Mouse (Mus musculus) hindbrain, embryonic 12.5 days (tissue): ENCODE measurements around the gene Dzip1l. TPM values are rescaled to one million over a fixed set of nuclear protein-coding genes. Genes with fewer than 3 reads are reported as not detected.

Experiments used
- ATAC-seq: fragments of 200-750 bp; cut with Nextera tagmentation; 2 replicates; pipeline ENCODE4 v1.8.0; 2017; ENCODE audit warnings: moderate TSS enrichment; ENCODE audit not compliant: low FRiP score
- H3K27ac ChIP-seq: fragments of 300-500 bp; sonication (generic); 2 replicates; pipeline ENCODE4 v1.5.1; 2016; ENCODE audit warnings: mild to moderate bottlenecking
- H3K27me3 ChIP-seq: fragments of 300-500 bp; sonication (generic); 2 replicates; pipeline ENCODE4 v1.6.1; 2016; ENCODE audit warnings: mild to moderate bottlenecking
- H3K36me3 ChIP-seq: fragments of 300-500 bp; sonication (generic); 2 replicates; pipeline ENCODE4 v1.6.1; 2016; ENCODE audit warnings: mild to moderate bottlenecking
- H3K4me1 ChIP-seq: fragments of 300-500 bp; sonication (generic); 2 replicates; pipeline ENCODE4 v1.6.1; 2016
- H3K4me2 ChIP-seq: fragments of 300-500 bp; sonication (generic); replicated peaks from 2 replicates; pipeline ENCODE4 v1.6.1; 2016; ENCODE audit warnings: mild to moderate bottlenecking
- H3K4me3 ChIP-seq: fragments of 300-500 bp; sonication (generic); 2 replicates; pipeline ENCODE4 v1.5.1; 2016; ENCODE audit warnings: mild to moderate bottlenecking
- H3K9ac ChIP-seq: fragments of 300-500 bp; sonication (generic); 2 replicates; pipeline ENCODE4 v1.6.1; 2016; ENCODE audit warnings: mild to moderate bottlenecking, moderate library complexity
- H3K9me3 ChIP-seq: fragments of 300-500 bp; sonication (generic); replicated peaks from 2 replicates; pipeline ENCODE4 v1.6.1; 2016; ENCODE audit warnings: mild to moderate bottlenecking
- WGBS: fragments of 180-500 bp; shearing (Covaris S2); methylation state at CpG from one replicate; pipeline ENCODE4 v1.1.7; 2016; 5-methylcytosine and 5-hydroxymethylcytosine counted together
- polyA plus RNA-seq: library from polyadenylated mRNA; unstranded; fragments of >200 nt; fragmentation: Nextera tagmentation; extraction: Ambion mirVana; gene quantifications from 2 replicates; pipeline ENCODE4 v1.2.1, GENCODE M21; 2016

Gene Dzip1l
- polyA plus RNA-seq, 1 experiment from 2014 or later, result 18.6 TPM

- Histone ChIP-seq H3K9ac (no peak overlapping the region), H3K27ac (no peak overlapping the region), H3K4me3 (no peak overlapping the region), H3K4me1 (no peaks in the 10 kb centered on the region), H3K27me3 (no peaks in the 10 kb centered on the region), H3K36me3 (no peaks in the 10 kb centered on the region), H3K4me2 (no peak overlapping the region), H3K9me3 (no peaks in the 10 kb centered on the region)
- 79% methylated on average over 6 of the region's 6 CpGs for WGBS
- ATAC-seq, result no peak
Observed at GRCm38 (mm10) chr9:99703711-99704110, 74.4 kb downstream of the Dzip1l start.

GRCm38 (mm10) chr9:99706264-99706663, 77.0 kb downstream of the Dzip1l start:
- no peaks in the 10 kb centered on the region for H3K27me3 ChIP-seq
- no peak for ATAC-seq
- H3K4me2 ChIP-seq, result no peak overlapping the region
- H3K9me3 ChIP-seq, result no peaks in the 10 kb centered on the region
- no peaks in the 10 kb centered on the region for H3K36me3 ChIP-seq
- WGBS, result 94% methylated on average over 6 of the region's 6 CpGs
- no peaks in the 10 kb centered on the region for H3K4me1 ChIP-seq
- no peak overlapping the region for H3K9ac ChIP-seq
- no peak overlapping the region for H3K4me3 ChIP-seq
- H3K27ac ChIP-seq, result no peak overlapping the region

GRCm38 (mm10) chr9:99707425-99708126, 78.3 kb downstream of the Dzip1l start:
- Histone ChIP-seq H3K27ac (no peak overlapping the region), H3K36me3 (no peaks in the 10 kb centered on the region), H3K4me3 (no peak overlapping the region), H3K4me2 (no peak overlapping the region), H3K4me1 (no peaks in the 10 kb centered on the region), H3K9me3 (no peaks in the 10 kb centered on the region), H3K9ac (no peak overlapping the region), H3K27me3 (no peaks in the 10 kb centered on the region)
- 68% methylated on average over 11 of the region's 11 CpGs for WGBS
- no peak for ATAC-seq

DNA sequence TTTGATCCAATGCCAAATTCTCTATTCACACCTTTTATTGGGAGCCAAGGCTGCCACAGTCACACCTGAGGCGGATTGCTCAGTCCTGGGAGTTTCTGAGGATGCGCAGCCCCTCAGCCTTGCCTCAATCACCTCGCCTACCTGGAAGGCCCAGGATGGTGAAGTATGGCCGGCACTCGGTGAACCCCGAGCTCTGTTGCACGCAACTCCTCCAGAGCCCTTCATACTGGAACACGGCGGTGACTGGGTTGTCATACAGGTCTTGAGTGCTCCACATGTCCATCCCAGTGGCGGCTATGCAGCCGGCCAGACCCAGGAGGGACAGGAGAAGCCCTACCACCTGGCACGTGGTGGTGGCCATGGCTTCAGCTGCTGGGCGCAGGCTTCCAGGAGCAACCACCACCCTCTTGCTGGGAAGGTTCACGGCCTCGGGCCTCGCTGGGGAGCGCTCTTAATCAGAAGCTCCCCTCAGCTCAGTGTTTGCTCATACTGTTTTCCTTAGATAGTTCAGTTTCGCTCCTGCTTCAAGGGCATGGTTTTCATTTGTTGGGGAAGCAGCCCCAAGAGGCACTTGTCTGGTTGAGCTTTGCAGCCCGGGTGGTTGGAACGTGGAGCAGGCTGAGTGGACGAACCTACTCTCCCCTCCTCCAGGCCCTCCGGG, 80.4 kb downstream of the Dzip1l start:
- ATAC-seq, result no peak
- Histone ChIP-seq H3K4me3 (no peak overlapping the region), H3K9me3 (no peaks in the 10 kb centered on the region), H3K4me2 (no peak overlapping the region), H3K4me1 (no peaks in the 10 kb centered on the region), H3K9ac (no peak overlapping the region), H3K27ac (no peak overlapping the region), H3K27me3 (no peaks in the 10 kb centered on the region), H3K36me3 (no peaks in the 10 kb centered on the region)
- 89% methylated on average over 22 of the region's 22 CpGs for WGBS

- H3K4me2 ChIP-seq, result no peak overlapping the region
- H3K27ac ChIP-seq, result no peak overlapping the region
- no peak for ATAC-seq
- H3K36me3 ChIP-seq, result no peaks in the 10 kb centered on the region
- no peak overlapping the region for H3K4me3 ChIP-seq
- 88% methylated on average over 4 of the region's 4 CpGs for WGBS
- H3K4me1 ChIP-seq, result no peaks in the 10 kb centered on the region
- H3K9ac ChIP-seq, result no peak overlapping the region
- no peaks in the 10 kb centered on the region for H3K27me3 ChIP-seq
- H3K9me3 ChIP-seq, result no peaks in the 10 kb centered on the region
Observed at GRCm38 (mm10) chr9:99710297-99710696, 81.0 kb downstream of the Dzip1l start.

GRCm38 (mm10) chr9:99717134-99717533, 87.8 kb downstream of the Dzip1l start, which contains the start of gene Cldn18:
Gene Cldn18, minus strand, starts transcription at chr9:99717267.
- ATAC-seq, result no peak
- 94% methylated on average over 14 of the region's 14 CpGs for WGBS

More at GRCm38 (mm10) chr9:99717134-99717533, 87.8 kb downstream of the Dzip1l start, which contains the start of gene Cldn18:
- H3K27ac ChIP-seq, result no peak within 1 kb of the TSS
- no peaks in the 10 kb centered on the region for H3K27me3 ChIP-seq
- H3K4me2 ChIP-seq, result no peak within 1 kb of the TSS
- no peaks in the 10 kb centered on the region for H3K36me3 ChIP-seq
- no peak within 1 kb of the TSS for H3K4me3 ChIP-seq
- no peaks in the 10 kb centered on the region for H3K9me3 ChIP-seq
- H3K4me1 ChIP-seq, result no peaks in the 10 kb centered on the region
- H3K9ac ChIP-seq, result no peak within 1 kb of the TSS

Other genes starting within 250 kb of the Dzip1l start
- gene Mras, start 192.1 kb upstream of the Dzip1l start, polyA plus RNA-seq, result 28.1 and 36.2 TPM in 2 replicates
- gene Nme9, start 178.0 kb upstream of the Dzip1l start, polyA plus RNA-seq, result 0.83 and 1.4 TPM in 2 replicates
- gene Armc8, start 60.6 kb upstream of the Dzip1l start, polyA plus RNA-seq, result 40.7 and 42.6 TPM in 2 replicates
- gene Dbr1, start 53.7 kb upstream of the Dzip1l start, polyA plus RNA-seq, result 28.7 and 29.7 TPM in 2 replicates
- not detected in 2 replicates for gene A4gnt, start 17.0 kb upstream of the Dzip1l start, polyA plus RNA-seq
- not detected in 2 replicates for gene Cldn18, start 87.8 kb downstream of the Dzip1l start, polyA plus RNA-seq
- 15.4 and 18.3 TPM in 2 replicates for gene Sox14, start 246.7 kb downstream of the Dzip1l start, polyA plus RNA-seq